Mouse (Mus musculus) liver, embryonic 13.5 days (tissue): ENCODE results near the gene T2. TPM values are rescaled to one million over a fixed set of nuclear protein-coding genes. Genes with fewer than 3 reads are reported as not detected.

Source experiments
- ATAC-seq: fragments of 200-750 bp; cut with Nextera tagmentation; 2 replicates; pipeline ENCODE4 v1.8.0; 2017; ENCODE audit warnings: low read depth, mild to moderate bottlenecking, moderate number of reproducible peaks, moderate library complexity
- DNase-seq: peaks from one replicate; pipeline ENCODE4 v3.0.0; 2022
- H3K27ac ChIP-seq: fragments of 300-500 bp; sonication (generic); 2 replicates; pipeline ENCODE4 v1.5.1; 2015; ENCODE audit warnings: moderate library complexity, mild to moderate bottlenecking, inconsistent platforms
- H3K27me3 ChIP-seq: fragments of 300-500 bp; sonication (generic); 2 replicates; pipeline ENCODE4 v1.6.1; 2015; ENCODE audit warnings: mild to moderate bottlenecking, inconsistent platforms
- H3K36me3 ChIP-seq: fragments of 300-500 bp; sonication (generic); 2 replicates; pipeline ENCODE4 v1.6.1; 2015; ENCODE audit warnings: mild to moderate bottlenecking, inconsistent platforms
- H3K4me1 ChIP-seq: fragments of 300-500 bp; sonication (generic); replicated peaks from 2 replicates; pipeline ENCODE4 v1.6.1; 2015; ENCODE audit warnings: inconsistent platforms
- H3K4me2 ChIP-seq: fragments of 300-500 bp; sonication (generic); 2 replicates; pipeline ENCODE4 v1.6.1; 2015; ENCODE audit warnings: inconsistent platforms, mild to moderate bottlenecking, moderate library complexity
- H3K4me3 ChIP-seq: fragments of 300-500 bp; sonication (generic); replicated peaks from 2 replicates; pipeline ENCODE4 v1.5.1; 2015; ENCODE audit warnings: mild to moderate bottlenecking, inconsistent platforms
- H3K9ac ChIP-seq: fragments of 300-500 bp; sonication (generic); 2 replicates; pipeline ENCODE4 v1.6.1; 2015; ENCODE audit warnings: mild to moderate bottlenecking, inconsistent platforms
- H3K9me3 ChIP-seq: fragments of 300-500 bp; sonication (generic); replicated peaks from 2 replicates; pipeline ENCODE4 v1.6.1; 2016; ENCODE audit warnings: inconsistent platforms
- WGBS: fragments of 180-500 bp; shearing (Covaris S2); methylation state at CpG from one replicate; pipeline ENCODE4 v1.1.7; 2015; ENCODE audit not compliant: insufficient replicate concordance; 5-methylcytosine and 5-hydroxymethylcytosine counted together
- polyA plus RNA-seq: library from polyadenylated mRNA; unstranded; fragments of >200 nt; fragmentation: Nextera tagmentation; extraction: Ambion mirVana; gene quantifications from 2 replicates; pipeline ENCODE4 v1.2.1, GENCODE M21; 2015

The T2 gene
- polyA plus RNA-seq, 1 experiment from 2014 or later, result 0.09 TPM

GRCm38 (mm10) chr17:8421517-8421916, 65.7 kb downstream of the T2 start:
- no peaks in the 10 kb centered on the region for H3K27me3 ChIP-seq
- ATAC-seq (no peak), DNase-seq (no peak)
- no peaks in the 10 kb centered on the region for H3K36me3 ChIP-seq
- H3K27ac ChIP-seq, result no peak overlapping the region
- no peak overlapping the region for H3K4me3 ChIP-seq
- no peaks in the 10 kb centered on the region for H3K9me3 ChIP-seq
- 13% methylated on average over 5 of the region's 5 CpGs for WGBS
- no peak overlapping the region for H3K9ac ChIP-seq
- no peak overlapping the region for H3K4me2 ChIP-seq
- no peaks in the 10 kb centered on the region for H3K4me1 ChIP-seq

- Histone ChIP-seq H3K27ac (no peak overlapping the region), H3K27me3 (peaks cover 9% of the 10 kb centered on the region), H3K9me3 (no peaks in the 10 kb centered on the region), H3K4me1 (no peaks in the 10 kb centered on the region), H3K9ac (no peak overlapping the region), H3K4me2 (no peak overlapping the region), H3K4me3 (no peak overlapping the region), H3K36me3 (no peaks in the 10 kb centered on the region)
- 30% methylated on average over 2 of the region's 2 CpGs for WGBS
- ATAC-seq, result no peak
- no peak for DNase-seq
Observed at GRCm38 (mm10) chr17:8423283-8423682, 67.5 kb downstream of the T2 start.

- no peaks in the 10 kb centered on the region for H3K36me3 ChIP-seq
- no peak for DNase-seq
- H3K4me3 ChIP-seq, result no peak overlapping the region
- no peak overlapping the region for H3K27ac ChIP-seq
- H3K4me1 ChIP-seq, result no peaks in the 10 kb centered on the region
- ATAC-seq, result no peak
- H3K4me2 ChIP-seq, result no peak overlapping the region
- H3K9ac ChIP-seq, result no peak overlapping the region
- no peaks in the 10 kb centered on the region for H3K9me3 ChIP-seq
- H3K27me3 ChIP-seq, result peaks cover 70% of the 10 kb centered on the region
- 4% methylated on average over 16 of the region's 16 CpGs for WGBS
Observed at GRCm38 (mm10) chr17:8429436-8429835, 73.6 kb downstream of the T2 start.

DNA sequence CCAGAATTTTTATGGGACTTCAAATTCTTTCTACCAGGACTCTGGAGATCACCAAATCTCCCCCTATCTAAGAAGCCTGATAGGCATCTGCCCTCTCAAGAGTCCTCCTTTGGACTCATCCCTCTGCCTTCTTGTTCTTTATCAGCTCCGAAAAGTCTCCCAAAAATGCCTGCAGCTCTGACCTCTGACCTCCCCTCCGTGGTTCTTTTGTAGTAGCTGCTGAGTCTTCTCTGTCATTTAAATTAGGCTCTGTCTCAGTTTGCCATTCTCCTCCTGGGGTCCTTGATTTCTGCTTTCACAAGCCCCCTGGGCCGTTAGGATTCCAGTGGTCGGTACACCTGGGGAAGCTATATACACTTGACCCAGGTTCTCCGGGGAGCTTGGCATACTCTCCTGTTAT, 74.1 kb downstream of the T2 start:
- H3K27ac ChIP-seq, result no peak overlapping the region
- WGBS, result 7% methylated on average over 5 of the region's 5 CpGs
- H3K4me2 ChIP-seq, result no peak overlapping the region
- H3K36me3 ChIP-seq, result no peaks in the 10 kb centered on the region
- H3K27me3 ChIP-seq, result peaks cover 75% of the 10 kb centered on the region
- H3K9ac ChIP-seq, result no peak overlapping the region
- DNase-seq (no peak), ATAC-seq (no peak)
- no peaks in the 10 kb centered on the region for H3K4me1 ChIP-seq
- H3K4me3 ChIP-seq, result no peak overlapping the region
- H3K9me3 ChIP-seq, result no peaks in the 10 kb centered on the region

DNA sequence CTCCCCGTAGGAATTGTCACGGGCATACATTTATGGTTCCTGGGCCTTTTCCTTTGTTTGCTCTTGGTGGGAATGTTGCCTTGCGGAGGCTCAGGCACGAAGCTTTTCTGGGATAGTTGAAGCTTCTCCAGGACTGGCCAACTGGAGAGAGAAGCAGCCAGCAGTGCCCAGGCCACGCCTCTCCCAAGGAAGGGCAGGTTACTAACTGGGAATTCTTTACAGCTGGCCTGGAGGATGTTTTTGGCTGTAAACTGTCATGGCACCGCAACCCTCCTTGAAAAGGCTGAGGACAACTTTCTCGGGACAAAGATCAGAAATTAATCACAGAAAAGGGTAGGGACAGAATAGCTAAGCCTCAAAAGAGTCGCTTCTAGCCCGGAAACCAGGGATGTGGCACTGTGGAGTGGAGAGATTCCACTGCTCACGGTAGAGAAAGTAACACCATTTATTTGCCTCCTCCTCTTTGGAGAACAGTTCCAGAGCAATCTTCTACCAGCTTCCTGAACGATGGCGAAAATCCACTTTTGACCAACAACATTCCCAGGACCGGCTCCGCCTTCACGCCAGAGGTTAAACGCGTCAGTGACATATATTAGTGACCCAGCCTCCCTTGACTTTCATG, 76.5 kb downstream of the T2 start:
- no peak overlapping the region for H3K4me2 ChIP-seq
- H3K4me3 ChIP-seq, result no peak overlapping the region
- no peaks in the 10 kb centered on the region for H3K9me3 ChIP-seq
- DNase-seq (no peak), ATAC-seq (no peak)
- H3K27ac ChIP-seq, result no peak overlapping the region
- H3K36me3 ChIP-seq, result no peaks in the 10 kb centered on the region
- H3K4me1 ChIP-seq, result no peaks in the 10 kb centered on the region
- H3K9ac ChIP-seq, result no peak overlapping the region
- WGBS, result 4% methylated on average over 17 of the region's 17 CpGs
- H3K27me3 ChIP-seq, result peaks cover 98% of the 10 kb centered on the region

DNA sequence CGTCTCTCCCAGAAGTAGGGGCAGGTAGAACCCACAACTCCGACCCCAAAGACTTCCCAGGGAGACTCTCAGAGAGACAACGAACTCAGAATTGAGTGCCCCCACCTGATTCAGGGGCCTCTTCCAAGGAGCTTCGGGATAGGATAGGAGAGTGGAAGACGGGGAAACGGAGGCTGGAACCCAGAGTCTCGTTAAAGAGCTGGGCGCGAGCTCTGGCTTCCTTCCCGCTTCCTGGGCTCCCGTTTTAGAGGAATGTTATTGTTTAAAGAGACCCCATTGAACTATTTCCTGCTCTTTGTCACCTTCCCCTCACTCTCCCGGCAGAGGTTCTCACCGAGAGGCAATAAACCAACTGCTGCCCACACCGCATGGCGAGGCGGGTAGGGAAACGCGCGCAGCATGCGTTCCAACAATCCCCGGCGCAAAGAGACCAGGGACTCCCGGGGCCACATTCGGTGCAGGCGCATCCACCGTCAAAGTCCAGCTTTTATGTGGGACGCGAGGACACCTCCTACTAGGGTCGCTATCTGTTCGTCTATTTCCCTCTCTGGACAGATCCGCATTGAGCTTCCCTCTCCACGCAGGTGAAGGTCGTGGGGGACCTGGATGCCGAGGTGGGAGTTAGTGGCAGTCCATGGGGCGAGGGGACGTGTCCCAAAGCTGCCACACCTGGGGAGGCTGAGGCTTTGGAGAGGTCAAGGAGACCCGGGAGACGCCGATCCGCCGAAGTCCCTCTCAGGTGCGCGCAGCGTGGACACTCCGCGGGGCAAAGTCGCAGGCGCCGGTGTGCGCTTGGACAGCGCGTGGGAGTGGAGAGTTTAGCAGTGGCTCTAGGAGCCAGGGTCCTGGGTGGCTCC, 77.6 kb downstream of the T2 start:
- ATAC-seq, result no peak

GRCm38 (mm10) chr17:8433978-8434960, 78.5 kb downstream of the T2 start, which contains the start of gene T:
TSS of gene T (plus strand) at chr17:8434423.
- Histone ChIP-seq H3K4me3 (no peak within 1 kb of the TSS), H3K27ac (no peak within 1 kb of the TSS), H3K9me3 (no peaks in the 10 kb centered on the region), H3K9ac (no peak within 1 kb of the TSS), H3K4me1 (no peaks in the 10 kb centered on the region), H3K36me3 (no peaks in the 10 kb centered on the region), H3K4me2 (0 out of 2 replicates have a peak within 1 kb of the TSS, but pooled peaks have one; percentile 19), H3K27me3 (peaks cover 95% of the 10 kb centered on the region)
- no peak for ATAC-seq
- WGBS, result 2% methylated on average over 65 of the region's 65 CpGs
- DNase-seq, result no peak

More for the DNA sequence above, 77.6 kb downstream of the T2 start:
- Histone ChIP-seq H3K36me3 (no peaks in the 10 kb centered on the region), H3K9ac (no peak overlapping the region), H3K4me3 (no peak overlapping the region), H3K27ac (no peak overlapping the region), H3K9me3 (no peaks in the 10 kb centered on the region), H3K27me3 (peaks cover 97% of the 10 kb centered on the region), H3K4me1 (no peaks in the 10 kb centered on the region), H3K4me2 (0 out of 2 replicates have a peak overlapping the region, but pooled peaks have one; percentile 19)
- WGBS, result 2% methylated on average over 52 of the region's 52 CpGs
- no peak for DNase-seq

DNA sequence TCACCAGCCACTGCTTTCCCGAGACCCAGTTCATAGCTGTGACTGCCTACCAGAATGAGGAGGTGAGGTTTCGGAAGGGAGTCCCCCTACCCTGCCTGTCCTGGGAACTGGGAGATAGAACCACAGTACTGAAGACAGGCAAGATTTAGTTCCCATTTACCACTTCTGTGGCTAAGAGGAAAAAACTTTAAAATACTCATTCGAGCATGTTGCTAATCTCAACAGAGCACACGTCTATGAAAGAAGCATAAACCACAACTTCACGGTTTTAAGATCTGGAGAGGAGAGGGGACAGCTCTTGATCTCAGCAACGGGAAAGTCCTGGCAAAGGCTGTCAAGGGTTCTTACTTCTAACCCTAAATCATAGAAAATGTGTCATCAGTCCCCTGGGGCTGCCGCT, 80.4 kb downstream of the T2 start:
- Histone ChIP-seq H3K4me3 (no peak overlapping the region), H3K9me3 (no peaks in the 10 kb centered on the region), H3K4me1 (no peaks in the 10 kb centered on the region), H3K36me3 (no peaks in the 10 kb centered on the region), H3K27ac (no peak overlapping the region), H3K27me3 (peaks cover 79% of the 10 kb centered on the region), H3K9ac (no peak overlapping the region), H3K4me2 (no peak overlapping the region)
- 31% methylated on average over 7 of the region's 7 CpGs for WGBS
- ATAC-seq, result no peak
- no peak for DNase-seq

DNA sequence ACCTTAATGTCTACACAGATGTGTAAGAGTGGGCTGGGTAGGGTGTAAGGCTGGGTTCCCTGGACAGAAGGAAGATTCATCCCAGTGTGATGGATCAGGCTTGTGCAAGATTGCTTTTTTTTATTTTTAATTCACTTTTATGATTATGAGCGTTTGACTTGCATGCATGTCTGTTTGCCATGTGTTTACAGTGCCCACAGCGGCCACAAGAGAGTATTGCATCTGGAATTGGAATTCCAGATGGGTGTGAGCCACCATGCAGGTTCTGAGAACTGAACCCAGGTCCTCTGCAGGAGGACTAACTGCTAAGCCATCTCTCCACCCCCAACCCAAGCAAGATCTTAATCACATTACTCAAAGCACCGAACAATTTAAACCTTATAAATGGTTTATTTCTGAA, 88.3 kb downstream of the T2 start:
- WGBS, result 34% methylated on average over 3 of the region's 3 CpGs
- Histone ChIP-seq H3K27me3 (peaks cover 4% of the 10 kb centered on the region; the same call in 1 of the 2 replicates), H3K4me2 (no peak overlapping the region), H3K4me1 (no peaks in the 10 kb centered on the region), H3K27ac (no peak overlapping the region), H3K9ac (no peak overlapping the region), H3K9me3 (no peaks in the 10 kb centered on the region), H3K4me3 (no peak overlapping the region), H3K36me3 (no peaks in the 10 kb centered on the region)
- DNase-seq, result no peak
- ATAC-seq, result no peak

DNA sequence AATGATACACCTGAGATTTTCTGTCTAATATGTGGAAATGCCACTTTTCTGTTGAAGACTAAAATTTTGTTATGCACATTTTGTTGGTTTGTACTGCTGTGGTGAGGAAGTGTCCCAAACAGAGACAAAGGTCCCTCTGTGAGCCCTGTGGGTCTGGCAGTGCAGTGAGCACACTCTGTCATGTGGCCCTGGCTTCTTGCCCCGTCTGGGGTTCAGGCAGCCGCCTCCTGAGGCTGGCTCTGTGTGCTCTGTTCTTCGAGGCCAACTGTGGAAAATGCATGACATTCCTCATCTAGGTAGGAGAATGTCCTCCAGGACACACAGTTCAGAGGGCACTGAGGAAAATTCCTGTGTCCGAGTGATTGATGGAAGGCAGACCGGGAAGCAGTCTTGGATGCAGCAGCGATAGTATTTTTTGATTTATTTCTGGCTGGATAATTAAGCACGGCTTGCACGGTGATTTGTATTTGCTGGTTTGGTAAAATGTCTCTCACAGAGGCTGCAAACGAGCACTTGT, 91.9 kb downstream of the T2 start:
- no peak for DNase-seq
- H3K36me3 ChIP-seq, result no peaks in the 10 kb centered on the region
- no peak overlapping the region for H3K9ac ChIP-seq
- no peak overlapping the region for H3K4me2 ChIP-seq
- no peak overlapping the region for H3K4me3 ChIP-seq
- H3K27ac ChIP-seq, result no peak overlapping the region
- no peak for ATAC-seq
- WGBS, result 41% methylated on average over 9 of the region's 9 CpGs
- H3K27me3 ChIP-seq, result no peaks in the 10 kb centered on the region
- no peaks in the 10 kb centered on the region for H3K4me1 ChIP-seq
- H3K9me3 ChIP-seq, result no peaks in the 10 kb centered on the region

DNA sequence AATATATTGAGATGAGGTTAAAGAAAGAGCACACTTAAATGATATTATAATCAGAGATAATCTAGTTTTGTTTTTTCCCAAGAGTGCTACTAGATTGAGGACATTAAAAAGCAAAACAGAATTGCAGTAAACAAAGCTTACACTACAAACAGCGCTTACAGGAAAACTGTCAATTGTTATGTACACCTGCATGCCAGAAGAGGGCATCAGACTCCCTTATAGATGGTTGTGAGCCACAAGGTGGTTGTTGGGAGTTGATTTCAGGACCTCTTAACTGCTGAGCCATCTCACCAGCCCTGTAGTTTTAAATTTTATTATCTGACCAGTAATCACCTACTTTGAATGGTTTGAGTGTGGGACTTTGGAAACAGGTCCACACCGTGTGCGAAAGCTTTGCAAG, 92.5 kb downstream of the T2 start:
- no peak overlapping the region for H3K4me2 ChIP-seq
- DNase-seq, result no peak
- no peaks in the 10 kb centered on the region for H3K4me1 ChIP-seq
- no peak overlapping the region for H3K9ac ChIP-seq
- no peaks in the 10 kb centered on the region for H3K36me3 ChIP-seq
- no peaks in the 10 kb centered on the region for H3K27me3 ChIP-seq
- H3K9me3 ChIP-seq, result no peaks in the 10 kb centered on the region
- no peak overlapping the region for H3K27ac ChIP-seq
- no peak for ATAC-seq
- no peak overlapping the region for H3K4me3 ChIP-seq
- WGBS, result 65% methylated on average over 3 of the region's 3 CpGs
